Mouse (Mus musculus): ENCODE measurements around the gene Padi1. TPM values are rescaled to one million over a fixed set of nuclear protein-coding genes. Genes with fewer than 3 reads are reported as not detected.

Gene Padi1
- 0.12 TPM in 1 of 2 replicates, not detected in the other for polyA plus RNA-seq (2014; fragmentation: Nextera tagmentation; extraction: Ambion mirVana)

GRCm38 (mm10) chr4:140845666-140846065 lies at the start of gene Padi1:
TSS of gene Padi1 (minus strand) at chr4:140845778.
- ATAC-seq (ENCODE audit: low FRiP score, low TSS enrichment), result no peak
- H3K9ac ChIP-seq (replicated peaks; ENCODE audit: low read length), result no peak within 1 kb of the TSS
- no peak within 1 kb of the TSS for H3K4me3 ChIP-seq (replicated peaks; ENCODE audit: low read depth, low read length)
- no peak within 1 kb of the TSS for H3K27ac ChIP-seq (replicated peaks; ENCODE audit: low read depth, low read length)
- no peak within 1 kb of the TSS for H3K4me2 ChIP-seq (ENCODE audit: low read length)
- 70% methylated on average over 6 of the region's 6 CpGs for WGBS
- no peaks in the 10 kb centered on the region for H3K9me3 ChIP-seq (ENCODE audit: control insufficient read depth, low read length)
- DNase-seq, result peak; percentile 24
- no peaks in the 10 kb centered on the region for H3K4me1 ChIP-seq (ENCODE audit: control insufficient read depth, insufficient read depth, low read length)
- no peaks in the 10 kb centered on the region for H3K36me3 ChIP-seq (ENCODE audit: control insufficient read depth, insufficient read depth, low read length)
- no peaks in the 10 kb centered on the region for H3K27me3 ChIP-seq (ENCODE audit: control insufficient read depth, insufficient read depth, low read length)

DNA sequence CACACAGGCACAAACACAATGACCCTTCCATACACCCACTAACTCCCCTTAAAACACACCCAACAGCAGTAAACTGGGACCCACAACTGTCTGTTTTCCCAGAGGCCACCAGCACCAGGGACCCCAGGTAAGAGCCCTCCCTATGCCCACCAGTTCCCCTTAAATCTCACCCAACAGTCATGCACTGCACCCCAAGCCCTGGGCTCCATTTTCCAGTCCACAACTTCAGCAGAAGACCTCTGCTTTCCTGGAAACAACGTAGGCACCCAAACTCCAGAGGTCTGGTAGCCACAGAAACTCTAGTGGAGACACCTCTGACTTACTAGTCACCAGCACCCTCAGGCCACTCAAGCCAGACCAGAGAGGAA lies 46.6 kb upstream of the Padi1 start:
- Histone ChIP-seq H3K36me3 (ENCODE audit: control insufficient read depth, insufficient read depth, low read length) (no peaks in the 10 kb centered on the region), H3K27me3 (ENCODE audit: control insufficient read depth, insufficient read depth, low read length) (no peaks in the 10 kb centered on the region), H3K27ac (replicated peaks; ENCODE audit: low read depth, low read length) (no peak overlapping the region), H3K9me3 (ENCODE audit: control insufficient read depth, low read length) (peaks cover 20% of the 10 kb centered on the region), H3K9ac (replicated peaks; ENCODE audit: low read length) (no peak overlapping the region), H3K4me3 (replicated peaks; ENCODE audit: low read depth, low read length) (no peak overlapping the region), H3K4me2 (ENCODE audit: low read length) (no peak overlapping the region), H3K4me1 (ENCODE audit: control insufficient read depth, insufficient read depth, low read length) (no peaks in the 10 kb centered on the region)
- DNase-seq, result no peak
- 68% methylated on average over 1 of the region's 1 CpGs for whole genome bisulfite sequencing
- ATAC-seq (ENCODE audit: low FRiP score, low TSS enrichment), result no peak

- ATAC-seq (ENCODE audit: low FRiP score, low TSS enrichment) (no peak), DNase-seq (no peak)
- H3K4me3 ChIP-seq (replicated peaks; ENCODE audit: low read depth, low read length), result no peak overlapping the region
- WGBS, result 94% methylated on average over 14 of the region's 14 CpGs
- no peak overlapping the region for H3K27ac ChIP-seq (replicated peaks; ENCODE audit: low read depth, low read length)
- no peaks in the 10 kb centered on the region for H3K4me1 ChIP-seq (ENCODE audit: control insufficient read depth, insufficient read depth, low read length)
- no peak overlapping the region for H3K9ac ChIP-seq (replicated peaks; ENCODE audit: low read length)
- H3K4me2 ChIP-seq (ENCODE audit: low read length), result no peak overlapping the region
- no peaks in the 10 kb centered on the region for H3K27me3 ChIP-seq (ENCODE audit: control insufficient read depth, insufficient read depth, low read length)
- peaks cover 20% of the 10 kb centered on the region for H3K9me3 ChIP-seq (ENCODE audit: control insufficient read depth, low read length)
- H3K36me3 ChIP-seq (ENCODE audit: control insufficient read depth, insufficient read depth, low read length), result no peaks in the 10 kb centered on the region
Measured at GRCm38 (mm10) chr4:140891525-140892162, 46.1 kb upstream of the Padi1 start.

DNA sequence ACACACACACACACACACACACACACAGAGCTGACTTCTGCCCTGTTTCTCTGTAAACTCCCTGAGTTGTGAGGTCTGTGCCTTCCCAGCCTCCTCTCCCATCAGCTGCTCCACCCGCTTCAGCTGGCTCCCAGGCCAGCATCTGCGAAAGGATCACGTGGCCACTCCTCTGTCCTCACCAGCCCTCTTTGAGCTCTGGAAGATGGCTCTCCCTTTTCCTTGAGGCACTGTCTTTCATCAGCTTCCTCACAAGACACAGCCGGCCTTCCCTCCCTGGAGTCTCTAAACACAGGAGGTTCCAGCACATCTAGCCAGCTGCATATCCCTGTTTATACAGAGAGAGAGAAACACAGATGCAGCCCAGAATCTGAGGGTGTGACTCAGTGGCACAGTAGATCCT lies 38.3 kb upstream of the Padi1 start:
- 59% methylated on average over 4 of the region's 4 CpGs for WGBS
- DNase-seq, result peak; percentile 19
- Histone ChIP-seq H3K4me3 (replicated peaks; ENCODE audit: low read depth, low read length) (no peak overlapping the region), H3K4me1 (ENCODE audit: control insufficient read depth, insufficient read depth, low read length) (no peaks in the 10 kb centered on the region), H3K9me3 (ENCODE audit: control insufficient read depth, low read length) (no peaks in the 10 kb centered on the region), H3K36me3 (ENCODE audit: control insufficient read depth, insufficient read depth, low read length) (no peaks in the 10 kb centered on the region), H3K4me2 (ENCODE audit: low read length) (no peak overlapping the region), H3K27ac (replicated peaks; ENCODE audit: low read depth, low read length) (no peak overlapping the region), H3K9ac (replicated peaks; ENCODE audit: low read length) (no peak overlapping the region), H3K27me3 (ENCODE audit: control insufficient read depth, insufficient read depth, low read length) (no peaks in the 10 kb centered on the region)
- ATAC-seq (ENCODE audit: low FRiP score, low TSS enrichment), result no peak

DNA sequence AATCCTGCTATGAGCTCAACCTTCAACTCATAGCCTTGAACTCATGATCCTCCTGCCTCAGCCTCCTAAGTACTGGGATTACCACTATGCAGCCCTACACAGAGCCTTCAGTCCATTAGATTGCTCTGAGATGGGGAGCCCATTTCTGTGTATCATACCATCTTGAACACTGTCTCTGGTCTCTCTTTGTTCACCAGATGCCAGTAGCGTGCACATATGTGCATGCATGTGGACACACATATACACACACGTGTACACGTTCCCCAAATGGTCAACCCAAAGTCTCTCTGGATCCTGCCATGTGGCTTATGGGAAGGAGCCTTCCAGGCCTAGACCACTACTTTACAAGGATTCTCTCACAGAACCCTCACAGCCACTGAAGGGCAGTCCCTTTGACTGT lies 37.4 kb upstream of the Padi1 start:
- Histone ChIP-seq H3K9me3 (ENCODE audit: control insufficient read depth, low read length) (no peaks in the 10 kb centered on the region), H3K4me1 (ENCODE audit: control insufficient read depth, insufficient read depth, low read length) (no peaks in the 10 kb centered on the region), H3K27ac (replicated peaks; ENCODE audit: low read depth, low read length) (no peak overlapping the region), H3K4me3 (replicated peaks; ENCODE audit: low read depth, low read length) (no peak overlapping the region), H3K27me3 (ENCODE audit: control insufficient read depth, insufficient read depth, low read length) (no peaks in the 10 kb centered on the region), H3K4me2 (ENCODE audit: low read length) (no peak overlapping the region), H3K36me3 (ENCODE audit: control insufficient read depth, insufficient read depth, low read length) (no peaks in the 10 kb centered on the region), H3K9ac (replicated peaks; ENCODE audit: low read length) (no peak overlapping the region)
- ATAC-seq (ENCODE audit: low FRiP score, low TSS enrichment), result no peak
- 98% methylated on average over 3 of the region's 3 CpGs for WGBS
- no peak for DNase-seq

- 58% methylated on average over 4 of the region's 4 CpGs for WGBS
- no peak for ATAC-seq (ENCODE audit: low FRiP score, low TSS enrichment)
- H3K9ac ChIP-seq (replicated peaks; ENCODE audit: low read length), result no peak overlapping the region
- H3K9me3 ChIP-seq (ENCODE audit: control insufficient read depth, low read length), result no peaks in the 10 kb centered on the region
- H3K27ac ChIP-seq (replicated peaks; ENCODE audit: low read depth, low read length), result no peak overlapping the region
- H3K4me2 ChIP-seq (ENCODE audit: low read length), result no peak overlapping the region
- H3K4me3 ChIP-seq (replicated peaks; ENCODE audit: low read depth, low read length), result no peak overlapping the region
- no peak for DNase-seq
- H3K4me1 ChIP-seq (ENCODE audit: control insufficient read depth, insufficient read depth, low read length), result no peaks in the 10 kb centered on the region
- no peaks in the 10 kb centered on the region for H3K27me3 ChIP-seq (ENCODE audit: control insufficient read depth, insufficient read depth, low read length)
- no peaks in the 10 kb centered on the region for H3K36me3 ChIP-seq (ENCODE audit: control insufficient read depth, insufficient read depth, low read length)
Measured at GRCm38 (mm10) chr4:140882365-140882764, 36.8 kb upstream of the Padi1 start.

DNA sequence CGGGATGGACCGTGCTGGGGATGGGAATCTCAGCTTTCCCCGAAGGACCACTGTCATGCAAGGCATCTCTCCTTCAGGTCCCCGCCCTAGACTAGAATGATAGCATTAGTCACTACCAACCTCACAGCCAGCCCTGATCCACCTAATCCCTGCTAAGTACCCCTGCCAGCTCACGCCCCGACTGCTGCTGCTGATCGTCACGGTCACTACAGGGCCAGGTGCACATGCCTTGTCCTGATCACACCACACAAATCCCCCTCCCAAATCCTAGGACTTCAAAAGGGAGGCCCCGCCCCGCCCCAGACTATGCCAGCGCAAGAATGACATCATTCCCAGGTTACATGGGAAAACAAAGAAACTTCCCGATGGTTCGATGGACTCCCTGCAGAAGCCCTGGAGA lies 36.2 kb upstream of the Padi1 start:
- Histone ChIP-seq H3K27me3 (ENCODE audit: control insufficient read depth, insufficient read depth, low read length) (no peaks in the 10 kb centered on the region), H3K9me3 (ENCODE audit: control insufficient read depth, low read length) (no peaks in the 10 kb centered on the region), H3K27ac (replicated peaks; ENCODE audit: low read depth, low read length) (no peak overlapping the region), H3K4me3 (replicated peaks; ENCODE audit: low read depth, low read length) (no peak overlapping the region), H3K4me1 (ENCODE audit: control insufficient read depth, insufficient read depth, low read length) (no peaks in the 10 kb centered on the region), H3K9ac (replicated peaks; ENCODE audit: low read length) (no peak overlapping the region), H3K4me2 (ENCODE audit: low read length) (no peak overlapping the region), H3K36me3 (ENCODE audit: control insufficient read depth, insufficient read depth, low read length) (no peaks in the 10 kb centered on the region)
- no peak for DNase-seq
- WGBS, result 92% methylated on average over 13 of the region's 13 CpGs
- ATAC-seq (ENCODE audit: low FRiP score, low TSS enrichment), result no peak

- no peaks in the 10 kb centered on the region for H3K9me3 ChIP-seq (ENCODE audit: control insufficient read depth, low read length)
- WGBS, result 88% methylated on average over 8 of the region's 8 CpGs
- H3K9ac ChIP-seq (replicated peaks; ENCODE audit: low read length), result no peak overlapping the region
- no peaks in the 10 kb centered on the region for H3K4me1 ChIP-seq (ENCODE audit: control insufficient read depth, insufficient read depth, low read length)
- no peak for ATAC-seq (ENCODE audit: low FRiP score, low TSS enrichment)
- H3K27ac ChIP-seq (replicated peaks; ENCODE audit: low read depth, low read length), result no peak overlapping the region
- H3K36me3 ChIP-seq (ENCODE audit: control insufficient read depth, insufficient read depth, low read length), result no peaks in the 10 kb centered on the region
- H3K4me2 ChIP-seq (ENCODE audit: low read length), result no peak overlapping the region
- no peak overlapping the region for H3K4me3 ChIP-seq (replicated peaks; ENCODE audit: low read depth, low read length)
- DNase-seq, result no peak
- no peaks in the 10 kb centered on the region for H3K27me3 ChIP-seq (ENCODE audit: control insufficient read depth, insufficient read depth, low read length)
Measured at GRCm38 (mm10) chr4:140881026-140881670, 35.6 kb upstream of the Padi1 start.

GRCm38 (mm10) chr4:140880207-140880606 lies 34.6 kb upstream of the Padi1 start:
- DNase-seq, result no peak
- WGBS, result 88% methylated on average over 3 of the region's 3 CpGs
- Histone ChIP-seq H3K4me3 (replicated peaks; ENCODE audit: low read depth, low read length) (no peak overlapping the region), H3K4me2 (ENCODE audit: low read length) (no peak overlapping the region), H3K27me3 (ENCODE audit: control insufficient read depth, insufficient read depth, low read length) (no peaks in the 10 kb centered on the region), H3K36me3 (ENCODE audit: control insufficient read depth, insufficient read depth, low read length) (no peaks in the 10 kb centered on the region), H3K9ac (replicated peaks; ENCODE audit: low read length) (no peak overlapping the region), H3K9me3 (ENCODE audit: control insufficient read depth, low read length) (no peaks in the 10 kb centered on the region), H3K27ac (replicated peaks; ENCODE audit: low read depth, low read length) (no peak overlapping the region), H3K4me1 (ENCODE audit: control insufficient read depth, insufficient read depth, low read length) (no peaks in the 10 kb centered on the region)
- no peak for ATAC-seq (ENCODE audit: low FRiP score, low TSS enrichment)

Data from midbrain, embryonic 14.5 days (tissue).